Mouse (Mus musculus) neural tube, embryonic 12.5 days (tissue): ENCODE measurements around the gene Psmb5. TPM values are rescaled to one million over a fixed set of nuclear protein-coding genes. Genes with fewer than 3 reads are reported as not detected.

Experiments used
- ATAC-seq: fragments of 200-750 bp; cut with Nextera tagmentation; 2 replicates; pipeline ENCODE4 v1.8.0; 2017; ENCODE audit warnings: low read depth, mild to moderate bottlenecking, moderate TSS enrichment, moderate library complexity; ENCODE audit not compliant: low FRiP score
- H3K27ac ChIP-seq: fragments of 300-500 bp; sonication (generic); 2 replicates; pipeline ENCODE4 v1.5.1; 2016
- H3K27me3 ChIP-seq: fragments of 300-500 bp; sonication (generic); replicated peaks from 2 replicates; pipeline ENCODE4 v1.6.1; 2016; ENCODE audit warnings: mild to moderate bottlenecking
- H3K36me3 ChIP-seq: fragments of 300-500 bp; sonication (generic); 2 replicates; pipeline ENCODE4 v1.6.1; 2016; ENCODE audit warnings: mild to moderate bottlenecking
- H3K4me1 ChIP-seq: fragments of 300-500 bp; sonication (generic); 2 replicates; pipeline ENCODE4 v1.6.1; 2016
- H3K4me2 ChIP-seq: fragments of 300-500 bp; sonication (generic); replicated peaks from 2 replicates; pipeline ENCODE4 v1.6.1; 2016; ENCODE audit warnings: mild to moderate bottlenecking
- H3K4me3 ChIP-seq: fragments of 300-500 bp; sonication (generic); 2 replicates; pipeline ENCODE4 v1.5.1; 2016
- H3K9ac ChIP-seq: fragments of 300-500 bp; sonication (generic); 2 replicates; pipeline ENCODE4 v1.6.1; 2016; ENCODE audit warnings: mild to moderate bottlenecking
- H3K9me3 ChIP-seq: fragments of 300-500 bp; sonication (generic); 2 replicates; pipeline ENCODE4 v1.6.1; 2016; ENCODE audit warnings: mild to moderate bottlenecking
- WGBS: fragments of 180-500 bp; shearing (Covaris S2); methylation state at CpG from one replicate; pipeline ENCODE4 v1.1.7; 2016; 5-methylcytosine and 5-hydroxymethylcytosine counted together
- polyA plus RNA-seq: library from polyadenylated mRNA; unstranded; fragments of >200 nt; fragmentation: Nextera tagmentation; extraction: Ambion mirVana; gene quantifications from 2 replicates; pipeline ENCODE4 v1.2.1, GENCODE M21; 2016

Gene Psmb5
- 404 and 429 TPM in 2 replicates for polyA plus RNA-seq

GRCm38 (mm10) chr14:54617897-54618365 is at the start of gene Psmb5:
Gene Psmb5, minus strand, starts transcription at chr14:54618022.
- Histone ChIP-seq H3K9me3 (no peaks in the 10 kb centered on the region), H3K9ac (peak within 1 kb of the TSS; percentile 85), H3K27me3 (no peaks in the 10 kb centered on the region), H3K4me1 (peaks cover 11% of the 10 kb centered on the region), H3K36me3 (peaks cover 20% of the 10 kb centered on the region), H3K27ac (peak within 1 kb of the TSS; percentile 37; the same call in 1 of the 2 replicates), H3K4me3 (peak within 1 kb of the TSS; percentile 88), H3K4me2 (peak within 1 kb of the TSS; percentile 75)
- under 1% methylated on average over 25 of the region's 25 CpGs for WGBS
- peak; percentile 91 for ATAC-seq

DNA sequence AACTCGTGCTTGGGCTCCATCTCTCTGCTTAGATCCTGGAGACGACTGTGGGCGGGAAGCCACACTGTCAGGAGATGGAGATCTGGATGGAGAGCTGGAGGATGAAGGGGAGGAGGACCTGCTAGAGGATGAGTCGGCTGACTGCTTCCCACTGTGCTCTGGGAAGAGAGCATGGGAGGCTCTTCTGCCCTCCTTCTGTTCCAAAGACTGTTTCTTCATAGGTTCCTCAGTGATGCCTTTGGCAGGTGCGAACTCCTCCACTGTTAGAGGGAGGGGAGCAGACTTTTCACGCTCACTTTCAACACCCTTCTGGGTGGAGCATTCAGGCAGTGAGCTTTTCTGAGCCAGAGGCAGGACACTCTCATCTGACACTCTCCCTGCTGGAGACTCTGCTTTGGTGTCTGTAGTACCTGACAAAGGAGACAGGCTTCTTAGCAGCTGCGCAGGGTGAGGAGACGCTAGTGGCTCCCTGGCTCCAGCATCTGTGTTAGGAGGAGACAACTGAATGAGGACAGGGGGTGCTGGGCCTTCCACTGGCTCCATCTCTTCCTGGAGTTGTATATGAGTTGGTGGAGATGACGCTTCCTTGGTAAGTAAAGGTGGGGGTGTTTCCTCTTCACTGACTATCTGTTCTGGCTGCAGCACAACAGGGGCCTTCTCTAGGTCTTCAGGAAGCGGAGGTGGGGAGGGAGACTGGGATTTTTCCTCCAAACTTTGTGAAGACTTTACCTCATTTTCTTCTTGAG is 46.8 kb upstream of the Psmb5 start:
- 93% methylated on average over 10 of the region's 10 CpGs for WGBS
- peaks cover 94% of the 10 kb centered on the region for H3K36me3 ChIP-seq

DNA sequence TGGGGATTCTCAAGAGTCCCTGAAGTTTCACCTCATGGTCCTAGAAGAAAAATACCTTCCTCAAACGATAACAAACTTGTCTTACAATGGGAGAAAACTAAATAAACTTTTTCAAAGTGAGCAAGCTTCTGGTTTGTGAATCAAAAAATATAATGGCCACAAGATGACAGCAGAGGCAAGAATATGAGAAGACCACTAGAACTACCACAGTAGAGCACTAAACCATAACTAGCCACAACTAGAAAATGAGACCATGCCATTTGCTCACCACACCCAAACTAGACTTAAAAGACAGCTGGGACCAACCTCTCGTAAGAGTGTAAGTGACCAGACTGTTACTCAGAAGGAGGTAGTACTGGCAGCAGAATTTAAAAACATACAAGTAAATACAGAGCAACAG is 42.2 kb upstream of the Psmb5 start:
- H3K27ac ChIP-seq: no peak overlapping the region
- no peak overlapping the region for H3K4me2 ChIP-seq
- H3K9me3 ChIP-seq: no peaks in the 10 kb centered on the region
- no peaks in the 10 kb centered on the region for H3K4me1 ChIP-seq
- H3K9ac ChIP-seq: no peak overlapping the region
- ATAC-seq: no peak
- WGBS: 91% methylated on average over 2 of the region's 2 CpGs
- H3K36me3 ChIP-seq: peaks cover 90% of the 10 kb centered on the region
- H3K4me3 ChIP-seq: no peak overlapping the region
- H3K27me3 ChIP-seq: no peaks in the 10 kb centered on the region

More for the DNA sequence above, 46.8 kb upstream of the Psmb5 start:
- H3K4me2 ChIP-seq: no peak overlapping the region
- H3K9me3 ChIP-seq: no peaks in the 10 kb centered on the region
- no peaks in the 10 kb centered on the region for H3K27me3 ChIP-seq
- no peak overlapping the region for H3K9ac ChIP-seq
- H3K4me3 ChIP-seq: no peak overlapping the region
- ATAC-seq: no peak
- H3K4me1 ChIP-seq: no peaks in the 10 kb centered on the region
- no peak overlapping the region for H3K27ac ChIP-seq

- Histone ChIP-seq H3K27me3 (no peaks in the 10 kb centered on the region), H3K4me1 (peaks cover 34% of the 10 kb centered on the region), H3K4me2 (peak overlapping the region; percentile 81), H3K9me3 (no peaks in the 10 kb centered on the region), H3K9ac (peak overlapping the region; percentile 82), H3K4me3 (peak overlapping the region; percentile 68), H3K27ac (peak overlapping the region; percentile 21; the same call in 1 of the 2 replicates), H3K36me3 (peaks cover 62% of the 10 kb centered on the region)
- WGBS: 0% methylated on average over 12 of the region's 12 CpGs
- peak; percentile 83 for ATAC-seq
These were observed 35.7 kb upstream of the Psmb5 start for GRCm38 (mm10) chr14:54653496-54653895.

DNA sequence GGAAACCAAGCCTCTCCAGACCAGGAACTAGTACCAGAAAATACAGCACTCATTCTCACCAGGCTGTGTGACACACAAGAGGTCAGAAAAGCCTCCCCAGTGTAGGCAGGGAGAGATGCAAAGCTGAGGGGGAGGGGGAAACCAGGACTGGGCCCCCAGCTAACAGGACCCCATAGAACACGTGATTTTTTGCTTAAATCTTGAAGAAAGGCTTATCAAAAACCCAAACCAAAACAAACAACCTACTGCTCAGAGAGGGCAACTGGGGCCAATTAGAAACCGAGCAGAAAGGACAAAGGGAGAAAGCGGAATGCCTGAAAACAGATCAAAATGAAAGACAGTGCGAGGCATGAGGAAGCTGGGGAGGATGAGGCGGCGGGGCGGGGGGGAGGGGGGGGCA is 35.0 kb upstream of the Psmb5 start:
- Histone ChIP-seq H3K36me3 (peaks cover 62% of the 10 kb centered on the region), H3K4me2 (peak overlapping the region; percentile 81), H3K4me1 (peaks cover 34% of the 10 kb centered on the region), H3K27me3 (no peaks in the 10 kb centered on the region), H3K4me3 (peak overlapping the region; percentile 68), H3K27ac (peak overlapping the region; percentile 21; the same call in 1 of the 2 replicates), H3K9me3 (no peaks in the 10 kb centered on the region), H3K9ac (peak overlapping the region; percentile 82)
- 2% methylated on average over 7 of the region's 7 CpGs for whole genome bisulfite sequencing
- peak; percentile 38; the same call in 1 of the 2 replicates for ATAC-seq

- ATAC-seq: no peak
- 75% methylated on average over 4 of the region's 4 CpGs for WGBS
- Histone ChIP-seq H3K27ac (no peak overlapping the region), H3K27me3 (no peaks in the 10 kb centered on the region), H3K36me3 (peaks cover 64% of the 10 kb centered on the region), H3K9ac (0 out of 2 replicates have a peak overlapping the region, but pooled peaks have one; percentile 1), H3K9me3 (no peaks in the 10 kb centered on the region), H3K4me1 (peaks cover 34% of the 10 kb centered on the region), H3K4me2 (peak overlapping the region; percentile 81), H3K4me3 (no peak overlapping the region; the same call in 1 of the 2 replicates)
These were observed 33.7 kb upstream of the Psmb5 start for GRCm38 (mm10) chr14:54651556-54651955.

- Histone ChIP-seq H3K27me3 (no peaks in the 10 kb centered on the region), H3K27ac (no peak overlapping the region), H3K9ac (0 out of 2 replicates have a peak overlapping the region, but pooled peaks have one; percentile 30), H3K36me3 (peaks cover 64% of the 10 kb centered on the region), H3K4me1 (peaks cover 34% of the 10 kb centered on the region), H3K9me3 (no peaks in the 10 kb centered on the region), H3K4me2 (peak overlapping the region; percentile 81; the same call in 1 of the 2 replicates), H3K4me3 (no peak overlapping the region)
- peak; percentile 35 for ATAC-seq
- WGBS: 69% methylated on average over 23 of the region's 23 CpGs
These were observed 33.0 kb upstream of the Psmb5 start for GRCm38 (mm10) chr14:54650621-54651454.

DNA sequence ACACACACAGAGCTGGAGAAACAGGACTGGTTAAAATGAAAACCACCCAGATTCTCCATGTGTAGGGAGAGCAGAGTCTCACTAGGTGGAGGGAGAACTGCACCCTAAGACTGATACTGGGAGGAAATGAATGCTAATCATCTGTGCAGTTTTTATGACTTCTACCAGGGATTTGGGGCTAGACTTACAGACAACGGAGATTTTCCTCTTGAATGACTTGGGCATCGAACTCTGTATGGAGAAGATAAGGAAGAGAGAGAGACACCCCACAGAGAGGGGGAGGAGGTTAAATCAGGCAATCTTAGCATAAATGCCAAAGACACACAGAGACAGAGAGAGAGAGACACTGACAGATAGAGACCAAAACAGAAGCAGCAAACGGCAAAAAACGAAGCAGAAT is 30.1 kb upstream of the Psmb5 start:
- Histone ChIP-seq H3K27me3 (no peaks in the 10 kb centered on the region), H3K36me3 (peaks cover 84% of the 10 kb centered on the region), H3K27ac (no peak overlapping the region), H3K4me1 (peaks cover 34% of the 10 kb centered on the region), H3K4me3 (no peak overlapping the region), H3K4me2 (no peak overlapping the region), H3K9me3 (no peaks in the 10 kb centered on the region), H3K9ac (no peak overlapping the region)
- 83% methylated on average over 4 of the region's 4 CpGs for WGBS
- no peak for ATAC-seq

DNA sequence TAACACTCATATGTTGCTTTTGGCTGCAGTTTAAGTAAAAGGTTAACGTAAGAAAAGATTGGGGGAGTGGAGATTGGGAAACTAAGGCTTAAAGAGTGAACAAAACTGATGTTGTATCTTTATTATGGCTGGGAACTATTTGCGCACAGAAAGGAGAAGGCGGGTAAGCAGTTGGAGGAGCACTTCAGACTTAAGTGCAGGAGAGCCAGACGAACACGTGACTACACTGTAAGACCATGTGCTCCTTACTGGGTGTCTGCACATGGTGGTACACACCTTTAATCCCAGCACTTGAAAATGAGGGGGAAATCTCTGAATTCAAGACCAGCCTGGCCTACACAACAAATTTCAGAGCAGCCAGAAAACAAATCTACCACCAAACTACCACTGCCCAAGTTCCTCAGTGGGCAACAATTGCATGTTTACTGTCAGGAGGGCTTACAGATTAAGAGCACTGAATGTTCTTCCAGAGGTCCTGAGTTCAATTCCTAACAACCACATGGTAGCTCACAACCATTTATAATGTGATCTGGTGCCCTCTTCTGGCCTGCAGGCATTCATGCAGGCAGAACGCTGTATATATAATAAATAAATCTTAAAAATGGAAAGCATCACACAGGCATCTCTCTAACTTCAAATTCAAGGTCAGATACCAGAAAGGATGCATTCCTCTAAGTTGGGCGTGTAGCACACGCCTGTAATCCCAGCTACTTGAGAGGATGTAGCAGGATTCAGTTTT is 29.2 kb upstream of the Psmb5 start:
- no peak for ATAC-seq
- H3K4me1 ChIP-seq: peaks cover 29% of the 10 kb centered on the region
- H3K9me3 ChIP-seq: no peaks in the 10 kb centered on the region
- no peak overlapping the region for H3K4me2 ChIP-seq
- no peak overlapping the region for H3K9ac ChIP-seq
- H3K27me3 ChIP-seq: no peaks in the 10 kb centered on the region
- peaks cover 92% of the 10 kb centered on the region for H3K36me3 ChIP-seq
- no peak overlapping the region for H3K27ac ChIP-seq
- H3K4me3 ChIP-seq: no peak overlapping the region
- 92% methylated on average over 8 of the region's 8 CpGs for WGBS

DNA sequence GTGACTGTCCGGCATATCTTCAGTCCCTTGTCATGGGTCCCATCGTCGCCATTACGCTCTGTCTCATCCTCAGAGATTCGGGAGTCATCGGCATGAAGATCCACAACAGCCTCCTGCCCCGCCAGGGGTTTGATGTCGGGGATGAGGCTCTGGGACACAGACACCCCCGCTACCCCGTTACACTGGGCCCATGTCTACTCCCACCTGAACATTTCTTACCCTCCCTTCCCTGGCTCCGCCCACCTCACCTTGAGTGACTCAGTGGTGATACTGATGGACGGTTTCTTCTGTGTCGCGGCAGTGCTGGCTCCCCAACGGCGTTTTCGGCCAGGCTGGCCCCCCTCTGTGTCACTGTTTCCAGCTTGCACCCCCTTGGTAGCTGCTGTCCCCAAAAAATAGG is 28.6 kb upstream of the Psmb5 start:
- no peak overlapping the region for H3K9ac ChIP-seq
- peaks cover 23% of the 10 kb centered on the region for H3K4me1 ChIP-seq
- H3K36me3 ChIP-seq: peaks cover 89% of the 10 kb centered on the region
- no peak for ATAC-seq
- H3K27ac ChIP-seq: no peak overlapping the region
- no peaks in the 10 kb centered on the region for H3K27me3 ChIP-seq
- 94% methylated on average over 17 of the region's 17 CpGs for WGBS
- H3K4me2 ChIP-seq: no peak overlapping the region
- H3K4me3 ChIP-seq: no peak overlapping the region
- H3K9me3 ChIP-seq: no peaks in the 10 kb centered on the region

GRCm38 (mm10) chr14:54644294-54644693 is 26.5 kb upstream of the Psmb5 start:
- H3K36me3 ChIP-seq: peaks cover 71% of the 10 kb centered on the region
- H3K9me3 ChIP-seq: no peaks in the 10 kb centered on the region
- H3K4me3 ChIP-seq: no peak overlapping the region
- H3K4me1 ChIP-seq: peaks cover 20% of the 10 kb centered on the region
- no peak overlapping the region for H3K4me2 ChIP-seq
- no peak overlapping the region for H3K9ac ChIP-seq
- ATAC-seq: no peak
- WGBS: 93% methylated on average over 9 of the region's 9 CpGs
- no peak overlapping the region for H3K27ac ChIP-seq
- H3K27me3 ChIP-seq: no peaks in the 10 kb centered on the region
